Mouse (Mus musculus) frontal cortex, adult 2 months (tissue): ENCODE measurements around the gene Nr2e1. TPM values are rescaled to one million over a fixed set of nuclear protein-coding genes. Genes with fewer than 3 reads are reported as not detected.

Experiments
- DNase-seq, 2 experiments: peaks; one replicate each; pipeline ENCODE4 v3.0.0; 2022; ENCODE audit warnings: low spot score in 1 of 2; ENCODE audit errors: extremely low spot score in 1 of 2
- polyA plus RNA-seq: library from polyadenylated mRNA; depleted of rRNA; stranded (reverse); fragments of >200 nt; gene quantifications from 2 replicates; pipeline ENCODE4 v1.2.3, GENCODE M21; 2012; rRNA removed

Gene Nr2e1
- polyA plus RNA-seq: 13.8 and 14.4 TPM in 2 replicates

DNA sequence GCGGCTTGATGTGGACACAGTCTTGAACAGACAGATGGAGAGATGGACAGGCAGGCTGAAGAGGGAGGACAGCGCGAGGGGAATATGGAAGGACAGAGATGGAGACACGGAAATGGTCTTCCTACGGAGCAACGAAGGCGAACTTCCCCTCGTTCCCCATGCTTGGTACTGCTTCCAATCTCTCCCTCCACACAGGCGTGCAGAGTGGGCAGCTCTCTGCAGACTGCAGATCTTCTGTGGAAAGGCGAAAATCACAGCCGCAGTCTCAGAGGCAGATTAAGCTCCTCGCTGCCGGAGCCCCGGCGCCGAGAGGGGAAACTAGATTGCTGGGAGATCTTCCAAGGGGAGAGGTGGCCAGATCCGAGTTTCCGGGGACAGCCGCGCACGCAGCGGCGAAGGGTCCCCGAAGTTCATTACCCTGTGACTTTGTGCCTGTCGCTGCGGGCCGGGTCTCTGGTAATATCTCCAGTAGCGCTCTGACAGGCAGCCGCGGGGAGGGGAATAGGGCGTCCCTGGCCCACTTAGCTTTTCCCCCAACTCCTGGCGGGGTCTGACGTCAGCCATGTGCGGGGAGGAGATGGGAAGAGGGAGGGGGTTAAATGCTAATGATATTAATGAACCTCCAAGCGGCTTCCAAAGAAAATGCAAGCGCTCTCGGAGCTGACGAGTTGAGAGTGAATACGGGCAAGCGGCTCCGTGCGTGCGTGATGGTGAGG lies at the start of gene Nr2e1, which contains the start of gene Ostm1:
Nr2e1 (minus strand) TSS at position 476 of the 716 bp plus-strand sequence.
Ostm1 (plus strand) TSS at position 666 of the 716 bp plus-strand sequence.
- peak; percentile 39 to 54 for DNase-seq

DNA sequence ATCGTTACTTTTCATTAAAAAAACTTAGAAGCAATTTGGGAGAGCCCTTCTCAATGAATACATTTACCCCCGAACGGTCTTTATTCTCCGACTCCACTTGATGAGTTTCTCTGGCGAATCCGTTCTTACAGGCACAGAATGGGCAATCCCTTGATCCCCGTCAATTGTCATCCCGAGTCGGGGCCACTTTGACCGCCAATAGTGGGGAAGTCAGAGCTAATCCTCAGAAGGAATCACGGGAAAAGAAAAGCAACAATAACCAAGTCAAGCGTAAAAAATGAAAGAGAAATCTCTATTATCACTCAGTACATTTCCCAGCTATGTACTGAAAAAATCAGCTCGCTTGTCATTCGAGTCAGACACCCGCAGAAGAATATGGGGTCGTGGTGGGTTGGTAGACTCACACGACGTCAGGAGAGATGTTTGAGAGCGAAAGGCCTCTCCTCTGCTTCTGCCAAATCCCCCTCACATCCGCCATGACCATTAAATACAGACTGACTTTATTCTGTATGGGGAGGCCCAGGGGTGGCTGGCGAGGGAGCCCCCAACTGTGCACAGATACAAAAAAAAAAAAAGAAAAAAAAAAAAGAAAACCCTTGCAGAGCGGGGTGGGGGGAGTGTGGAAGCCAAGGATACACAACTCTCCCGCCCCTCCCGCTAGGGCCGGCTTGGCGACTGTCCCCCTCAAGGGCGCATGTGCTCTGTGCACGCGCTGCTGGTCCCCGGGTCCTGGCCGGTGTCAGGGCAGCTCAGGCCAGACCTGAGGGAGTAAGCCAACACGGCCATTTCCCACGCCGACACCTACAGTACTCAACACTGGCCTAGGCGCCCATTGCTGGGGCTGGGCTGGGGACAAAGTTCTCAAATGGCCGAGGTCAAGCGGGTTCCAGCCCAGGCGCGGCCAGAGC lies 49.3 kb upstream of the Nr2e1 start:
- no peak for DNase-seq

GRCm38 (mm10) chr10:42631754-42632452 lies 48.5 kb upstream of the Nr2e1 start:
- DNase-seq: no peak

- no peak for DNase-seq
These were observed 47.3 kb upstream of the Nr2e1 start for GRCm38 (mm10) chr10:42630596-42631355.

DNA sequence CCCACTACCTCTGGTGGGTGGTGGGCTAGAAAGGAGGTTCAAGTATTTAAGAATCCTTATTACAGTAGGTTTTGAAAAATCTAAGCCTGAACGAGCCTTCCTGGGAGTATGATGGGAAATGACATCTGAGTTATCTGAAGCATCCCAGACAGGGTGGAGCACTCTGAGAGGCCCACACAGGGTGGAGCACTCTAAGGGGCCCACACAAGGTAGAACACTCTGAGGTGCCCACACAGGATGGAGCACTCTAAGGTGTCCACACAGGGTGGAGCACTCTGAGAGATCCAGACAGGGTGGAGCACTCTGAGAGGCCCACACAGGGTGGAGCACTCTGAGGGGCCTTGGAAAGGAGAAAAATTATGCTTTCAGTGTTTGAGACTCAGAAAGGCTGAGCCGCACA lies 42.5 kb upstream of the Nr2e1 start:
- no peak for DNase-seq

DNA sequence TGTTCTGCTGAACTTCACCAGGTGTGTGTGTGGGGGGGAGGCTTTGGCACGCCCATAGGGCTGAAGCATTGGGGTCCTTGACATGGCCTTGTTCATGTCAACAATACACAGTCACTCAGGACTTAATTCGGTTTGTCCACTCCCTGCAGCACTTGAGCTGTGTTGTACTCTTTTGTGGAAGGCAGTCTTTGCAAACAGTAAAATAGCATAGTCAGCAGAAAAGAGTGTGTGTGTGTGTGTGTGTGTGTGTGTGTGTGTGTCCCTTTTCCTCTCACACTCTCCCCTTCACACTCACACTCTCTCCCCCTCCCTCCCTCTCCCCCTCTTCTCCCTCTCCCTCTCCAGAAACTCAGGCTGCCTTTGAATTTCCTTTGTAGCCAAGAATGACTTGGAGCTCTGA lies 34.9 kb upstream of the Nr2e1 start:
- no peak for DNase-seq

- DNase-seq: no peak
These were observed 31.3 kb upstream of the Nr2e1 start for GRCm38 (mm10) chr10:42614766-42615165.

- no peak for DNase-seq
These were observed 30.4 kb upstream of the Nr2e1 start for GRCm38 (mm10) chr10:42613639-42614381.

GRCm38 (mm10) chr10:42613075-42613474 lies 29.6 kb upstream of the Nr2e1 start:
- DNase-seq: no peak

DNA sequence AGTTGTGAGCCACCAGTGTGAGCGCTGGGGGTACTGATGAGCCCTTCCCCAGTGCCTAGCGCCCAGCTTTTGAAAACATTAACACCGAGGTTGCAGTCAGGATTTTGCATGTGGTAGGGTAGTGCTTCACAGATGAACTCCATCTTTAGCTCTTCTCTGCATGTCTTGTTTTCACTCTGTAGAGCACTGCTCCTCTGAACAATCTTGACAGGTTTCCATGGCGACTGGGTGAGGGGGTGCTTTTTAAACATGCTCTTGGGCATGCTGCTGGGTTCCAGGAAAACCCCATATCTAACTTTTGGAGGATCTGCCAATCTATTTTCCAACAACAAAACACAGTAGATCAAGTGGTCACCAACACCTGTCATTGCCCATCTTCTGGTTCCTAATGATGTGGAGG lies 23.3 kb upstream of the Nr2e1 start:
- DNase-seq: no peak

GRCm38 (mm10) chr10:42604874-42605273 lies 21.4 kb upstream of the Nr2e1 start:
- DNase-seq: no peak

DNA sequence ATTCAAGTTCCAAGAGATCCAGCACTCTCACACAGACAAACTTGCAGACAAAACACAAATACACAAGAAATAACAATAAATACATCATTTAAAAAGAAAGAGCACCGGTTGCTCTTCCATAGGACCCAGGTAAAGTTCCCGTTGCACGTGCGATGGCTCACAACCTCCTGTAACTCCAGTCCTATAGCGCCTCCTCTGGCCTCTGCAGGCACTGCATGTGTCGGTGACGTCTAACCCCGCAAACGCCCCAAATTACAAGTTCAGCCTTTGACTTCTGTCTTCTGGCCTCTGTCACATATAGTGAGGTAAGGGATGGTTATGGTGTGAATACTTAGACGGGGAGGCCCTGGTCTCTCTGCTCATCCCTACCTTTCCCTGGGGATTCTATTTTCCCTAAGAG lies 18.1 kb upstream of the Nr2e1 start:
- no peak for DNase-seq

GRCm38 (mm10) chr10:42598615-42599014 lies 15.2 kb upstream of the Nr2e1 start:
- no peak for DNase-seq

- no peak for DNase-seq
These were observed 9.8 kb upstream of the Nr2e1 start for GRCm38 (mm10) chr10:42593201-42593600.

- no peak for DNase-seq
These were observed 8.7 kb upstream of the Nr2e1 start for GRCm38 (mm10) chr10:42591993-42592686.

GRCm38 (mm10) chr10:42591185-42591992 lies 8.0 kb upstream of the Nr2e1 start:
- DNase-seq: no peak

GRCm38 (mm10) chr10:42590261-42591184 lies 7.1 kb upstream of the Nr2e1 start:
- no peak for DNase-seq
